Mouse (Mus musculus) embryonic fibroblast, embryonic 13.5 days (primary cell): Measurements from ENCODE around the gene Hexdc. TPM values are rescaled to one million over a fixed set of nuclear protein-coding genes. Genes with fewer than 3 reads are reported as not detected.
A peak's percentile ranks its signal among the peaks of the same experiment; 100 is the strongest.

Source experiments
- H3K27ac ChIP-seq: 2 replicates; pipeline ENCODE4 v1.5.1; 2012; ENCODE audit warnings: low read length, control low read depth, inconsistent platforms; ENCODE audit not compliant: insufficient read depth
- H3K4me1 ChIP-seq: 2 replicates; pipeline ENCODE4 v1.6.1; 2011; ENCODE audit warnings: low read length; ENCODE audit not compliant: control insufficient read depth, insufficient read depth
- H3K4me3 ChIP-seq: 2 replicates; pipeline ENCODE4 v1.5.1; 2011; ENCODE audit warnings: mild to moderate bottlenecking, control low read depth, low read length; ENCODE audit not compliant: insufficient read depth
- CTCF ChIP-seq: IDR thresholded peaks from 2 replicates; pipeline ENCODE4 v1.5.1; 2011; ENCODE audit warnings: mild to moderate bottlenecking, control low read depth, low read length, moderate library complexity, borderline replicate concordance; ENCODE audit not compliant: insufficient read depth
- POLR2A ChIP-seq: IDR thresholded peaks from 2 replicates; pipeline ENCODE4 v1.6.1; 2011; ENCODE audit warnings: low read depth, mild to moderate bottlenecking, control low read depth, low read length, moderate library complexity
- polyA plus RNA-seq: library from polyadenylated mRNA; stranded (reverse); fragments of >200 nt; gene quantifications from 2 replicates; pipeline ENCODE4 v1.2.4, GENCODE M21; 2011; ENCODE audit warnings: low read depth; ENCODE audit not compliant: missing spikeins, insufficient read length

Gene Hexdc
- polyA plus RNA-seq, 1 experiment: 8.3 TPM

DNA sequence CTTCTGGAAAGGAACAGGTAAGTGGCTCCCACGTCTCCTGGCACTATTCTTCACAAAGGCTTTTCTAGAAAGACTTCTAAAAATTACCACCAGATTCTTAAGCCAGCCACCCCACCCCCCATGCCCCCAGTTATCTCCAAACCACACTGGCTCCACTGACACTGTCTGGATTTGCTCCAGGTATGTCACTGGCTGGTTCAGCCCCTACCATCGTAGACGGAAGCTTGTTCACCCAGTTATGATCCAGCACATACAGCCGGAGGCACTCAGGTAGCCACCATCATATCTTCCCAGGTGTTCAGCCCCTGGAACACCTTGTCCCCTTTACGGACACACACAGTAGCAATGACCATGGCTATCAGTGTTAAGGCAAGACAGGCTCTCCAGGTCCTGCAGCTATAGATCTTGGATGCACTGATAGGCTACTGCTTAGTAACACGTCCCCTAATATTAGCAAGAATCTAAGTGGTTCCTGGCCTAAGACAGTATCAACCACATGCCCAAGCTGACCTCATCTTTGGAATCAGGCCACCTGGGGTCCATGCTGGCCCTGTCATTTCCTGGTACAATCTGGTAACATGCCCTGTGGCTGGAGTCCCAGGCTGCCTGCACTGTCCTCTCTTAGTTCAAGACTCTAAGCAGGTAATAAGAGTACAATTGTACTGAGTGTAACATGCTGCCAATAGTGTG is 17.2 kb downstream of the Hexdc start:
- Histone ChIP-seq H3K27ac (no peak overlapping the region), H3K4me3 (no peak overlapping the region), H3K4me1 (no peaks in the 10 kb centered on the region)
- TF ChIP-seq CTCF (no peak), POLR2A (no peak)

DNA sequence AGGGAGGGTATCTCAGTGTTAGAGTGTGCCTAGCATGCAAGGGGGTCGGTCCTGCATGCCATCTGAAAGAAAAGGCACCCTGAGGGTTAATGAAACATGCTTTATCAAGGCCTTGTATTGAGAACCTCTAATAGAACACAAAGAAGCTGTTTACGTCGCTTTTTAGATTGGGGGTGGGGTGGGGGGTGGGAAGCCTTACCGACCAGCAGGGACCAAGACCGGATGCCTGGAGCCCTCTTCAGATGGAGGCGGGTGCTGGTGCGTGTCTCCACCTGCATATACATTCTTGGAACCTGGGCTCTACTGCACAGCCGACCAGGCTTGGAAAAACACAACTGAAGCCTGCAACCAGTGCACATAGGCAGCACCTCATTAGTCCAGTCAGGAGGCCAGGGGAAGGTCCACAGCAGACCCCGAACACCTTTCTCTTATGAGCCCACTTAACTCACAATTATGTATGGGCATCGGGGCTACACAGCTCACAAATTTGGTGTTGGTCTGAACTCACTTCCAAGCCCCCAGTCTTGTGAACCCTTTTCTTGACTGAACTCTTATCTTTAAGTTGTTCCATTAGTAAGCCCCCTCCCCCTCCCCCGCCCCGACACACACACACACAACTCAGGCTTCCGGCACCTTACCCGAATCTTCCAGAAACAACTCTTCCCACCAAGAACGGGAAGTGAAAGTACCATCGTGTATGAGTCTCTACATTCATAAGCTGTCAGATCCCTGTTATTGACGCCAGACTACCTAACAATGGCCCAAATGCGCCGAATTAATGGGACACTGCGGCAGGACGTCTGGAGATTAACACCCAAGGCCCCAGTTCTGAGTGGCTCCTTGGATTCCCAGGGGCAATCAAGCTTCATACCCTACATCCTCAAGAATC is 24.1 kb downstream of the Hexdc start:
- peak overlapping the region; percentile 39 for H3K27ac ChIP-seq
- TF ChIP-seq POLR2A (no peak), CTCF (no peak)
- peak overlapping the region; percentile 76 for H3K4me3 ChIP-seq
- peaks cover 4% of the 10 kb centered on the region; the same call in 1 of the 2 replicates for H3K4me1 ChIP-seq

DNA sequence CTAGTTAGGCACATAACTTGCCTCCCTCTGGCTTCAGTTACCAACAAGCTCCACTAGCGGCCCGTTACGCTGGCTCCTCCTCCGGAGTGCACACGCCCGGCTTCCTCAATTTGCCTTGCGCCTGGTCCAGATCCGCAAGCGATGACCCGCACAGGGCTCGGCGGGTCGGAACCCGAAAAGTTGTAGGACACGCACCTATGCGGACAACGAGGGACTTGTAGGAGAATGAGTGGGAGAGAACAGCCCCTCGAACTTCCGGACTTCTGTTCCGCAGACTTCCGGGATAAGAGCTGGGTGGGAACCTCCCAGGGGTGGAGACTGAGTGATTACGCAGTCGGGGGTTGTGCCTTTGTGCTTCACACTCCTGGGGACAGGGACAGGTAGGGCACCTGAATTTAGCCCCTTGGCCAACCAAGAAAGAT is 24.8 kb downstream of the Hexdc start, which contains the start of gene Cybc1:
Gene Cybc1, minus strand, starts transcription at position 305 of the 422 bp plus-strand sequence.
- Histone ChIP-seq H3K4me3 (peak within 1 kb of the TSS; percentile 76), H3K27ac (peak within 1 kb of the TSS; percentile 39), H3K4me1 (peaks cover 4% of the 10 kb centered on the region; the same call in 1 of the 2 replicates)
- TF ChIP-seq CTCF: no peak
- TF ChIP-seq POLR2A: peak; percentile 81

DNA sequence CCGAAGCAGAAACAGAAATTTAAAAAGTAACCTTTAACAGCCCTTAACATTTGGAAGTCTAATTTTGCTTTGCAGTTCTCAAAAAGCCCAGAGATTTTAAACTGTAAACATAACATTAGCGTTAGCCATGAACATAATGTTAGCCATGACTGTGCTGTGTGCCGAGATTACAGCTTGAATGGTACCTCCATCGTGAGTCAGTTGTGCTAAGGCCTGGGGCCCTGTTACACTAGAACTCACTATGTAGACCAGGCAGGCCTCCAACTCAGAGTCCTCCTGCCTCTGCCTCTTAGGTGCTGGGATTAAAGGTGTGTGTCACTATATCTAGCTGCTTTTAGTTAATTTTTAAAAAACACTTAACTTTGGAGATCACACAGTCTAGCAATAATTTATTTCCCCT is 27.0 kb downstream of the Hexdc start:
- H3K27ac ChIP-seq: no peak overlapping the region

DNA sequence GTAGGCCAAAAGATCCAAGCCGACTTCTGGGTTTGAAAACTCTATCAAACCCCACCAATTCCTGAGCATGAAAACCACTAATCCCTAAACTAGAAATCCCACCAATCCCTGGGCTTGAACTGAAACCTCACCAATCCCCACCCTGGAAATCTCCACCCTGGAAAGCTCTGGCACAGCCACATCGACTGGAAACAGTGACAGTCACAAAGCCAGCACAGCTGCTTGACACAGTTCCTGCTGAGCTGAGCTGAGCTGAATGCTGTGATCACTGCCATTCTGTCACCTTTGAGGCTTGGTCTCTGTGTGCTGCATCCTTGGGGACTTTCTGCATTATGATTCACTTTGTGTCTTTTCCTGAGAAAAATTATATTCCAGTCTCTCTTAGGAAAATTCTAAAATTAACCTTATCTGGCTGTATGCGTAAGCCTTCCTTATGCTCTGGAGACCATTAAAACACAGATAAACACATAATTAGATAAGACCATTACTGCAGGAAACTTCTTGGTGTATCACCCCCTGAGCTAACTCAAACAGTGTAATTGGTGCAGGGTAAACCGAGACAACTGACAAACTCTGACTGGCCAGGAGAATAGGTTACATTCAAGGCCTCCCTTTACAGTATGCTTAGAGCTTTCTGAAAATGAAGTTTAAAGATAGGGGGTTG is 27.5 kb downstream of the Hexdc start:
- TF ChIP-seq POLR2A: no peak
- TF ChIP-seq CTCF: no peak
- H3K4me3 ChIP-seq: no peak overlapping the region
- peaks cover 4% of the 10 kb centered on the region; the same call in 1 of the 2 replicates for H3K4me1 ChIP-seq
- H3K27ac ChIP-seq: no peak overlapping the region

More for the DNA sequence above, 27.0 kb downstream of the Hexdc start:
- H3K4me3 ChIP-seq: no peak overlapping the region
- TF ChIP-seq POLR2A (no peak), CTCF (no peak)
- peaks cover 4% of the 10 kb centered on the region; the same call in 1 of the 2 replicates for H3K4me1 ChIP-seq

DNA sequence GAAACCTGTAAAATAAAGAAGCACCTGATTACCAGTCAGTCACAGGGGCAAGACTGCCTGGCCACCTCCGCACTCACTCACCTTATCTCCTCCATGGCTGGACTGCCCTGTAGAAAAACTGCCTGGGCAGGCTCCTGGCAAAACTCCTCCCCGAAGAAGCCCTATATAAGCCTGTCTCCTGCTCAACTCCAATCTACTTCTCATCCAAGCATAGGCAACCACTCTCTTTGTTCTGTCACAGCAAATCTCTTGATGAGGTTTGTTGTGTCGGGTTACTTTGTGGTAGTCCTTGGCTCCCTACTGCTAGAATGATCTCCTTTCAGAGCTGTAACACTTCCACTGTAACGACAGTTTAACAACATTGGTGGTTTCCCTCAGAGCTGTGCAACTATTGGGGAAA is 28.5 kb downstream of the Hexdc start:
- H3K4me3 ChIP-seq: no peak overlapping the region
- H3K4me1 ChIP-seq: peaks cover 3% of the 10 kb centered on the region; the same call in 1 of the 2 replicates
- TF ChIP-seq CTCF (no peak), POLR2A (no peak)
- no peak overlapping the region for H3K27ac ChIP-seq

DNA sequence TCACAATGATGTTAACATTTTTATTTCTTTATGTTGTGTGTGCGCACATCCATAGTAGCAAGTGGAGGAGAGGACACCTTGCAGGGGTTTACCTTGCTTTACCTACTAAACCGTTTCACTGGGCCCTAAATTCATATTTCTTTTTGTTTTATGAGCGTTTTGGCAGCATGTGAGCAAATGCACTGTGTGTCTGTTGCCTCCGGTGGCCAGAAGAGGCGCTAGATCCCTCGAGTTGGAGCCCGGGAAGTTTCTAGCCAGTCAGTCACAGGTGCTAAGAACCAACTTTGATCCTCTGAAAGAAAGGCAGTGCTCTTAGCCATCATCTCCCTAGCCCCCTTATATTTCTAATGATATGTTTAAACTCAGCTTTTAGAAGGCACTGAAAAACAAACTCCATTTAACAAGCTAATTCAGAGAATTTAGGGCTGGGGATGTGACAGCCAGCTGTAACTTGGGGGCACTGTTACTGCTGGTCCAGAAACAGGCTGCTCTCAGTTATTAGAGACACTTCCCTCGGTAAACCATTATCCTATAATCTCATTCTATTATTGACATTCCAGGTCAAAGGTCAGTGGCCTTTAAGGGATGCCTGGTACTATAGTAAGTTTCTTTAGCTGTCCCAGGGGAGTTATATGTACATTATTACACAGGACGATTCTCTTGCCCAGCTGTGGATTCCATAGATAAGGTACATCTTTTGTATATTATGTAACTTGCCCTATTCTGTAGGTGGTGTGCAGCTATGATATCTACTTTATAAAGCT is 31.4 kb downstream of the Hexdc start:
- Histone ChIP-seq H3K27ac (no peak overlapping the region), H3K4me3 (no peak overlapping the region), H3K4me1 (peaks cover 2% of the 10 kb centered on the region; the same call in 1 of the 2 replicates)
- TF ChIP-seq CTCF (peak; percentile 36; the same call in 1 of the 2 replicates), POLR2A (no peak)

DNA sequence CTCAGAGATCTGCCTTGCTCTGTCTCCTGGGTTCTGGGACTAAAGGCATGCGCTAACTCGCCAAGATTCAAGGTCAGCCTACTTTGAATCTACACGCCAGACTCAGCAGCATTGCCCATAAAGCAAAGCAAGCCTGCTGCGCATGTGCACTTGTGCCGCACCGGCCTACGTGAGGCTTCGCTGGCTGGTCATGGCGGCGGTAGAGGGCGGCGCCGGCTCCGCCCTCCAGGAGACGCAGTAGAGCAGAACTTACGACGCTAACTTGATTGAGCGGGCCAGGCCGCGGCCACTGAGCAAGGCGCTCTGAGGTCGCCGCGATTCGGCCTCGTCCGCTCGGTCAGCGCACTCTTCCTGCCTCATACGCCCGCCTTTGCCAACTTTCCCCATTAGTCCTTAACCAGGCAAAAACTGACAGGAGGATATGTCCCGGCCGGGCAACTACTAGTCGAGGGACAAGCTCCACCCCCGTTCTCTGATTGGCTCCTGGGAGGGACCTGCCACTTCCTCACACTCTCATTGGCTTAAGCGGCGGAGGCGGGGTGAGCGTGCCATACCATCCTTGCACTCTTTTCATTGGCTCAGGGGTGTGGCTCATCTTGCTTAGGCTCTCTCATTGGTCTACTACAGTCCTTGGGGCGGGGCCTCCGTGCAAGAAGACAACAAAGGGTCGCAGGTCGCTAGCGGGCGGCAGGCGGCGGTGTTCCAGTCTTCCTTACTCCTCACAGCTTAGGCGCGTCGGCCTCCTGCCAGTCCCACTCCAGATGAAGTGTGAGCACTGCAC is 32.5 kb downstream of the Hexdc start, which contains the start of gene Narf:
Gene Narf, plus strand, starts transcription at position 690 of the 781 bp plus-strand sequence.
- Histone ChIP-seq H3K4me1 (peaks cover 2% of the 10 kb centered on the region; the same call in 1 of the 2 replicates), H3K27ac (peak within 1 kb of the TSS; percentile 92), H3K4me3 (peak within 1 kb of the TSS; percentile 86)
- TF ChIP-seq CTCF (peak; percentile 55; the same call in 1 of the 2 replicates), POLR2A (peak; percentile 96)
